Mouse (Mus musculus): Measurements from ENCODE around the gene Zfp280c.

DNA sequence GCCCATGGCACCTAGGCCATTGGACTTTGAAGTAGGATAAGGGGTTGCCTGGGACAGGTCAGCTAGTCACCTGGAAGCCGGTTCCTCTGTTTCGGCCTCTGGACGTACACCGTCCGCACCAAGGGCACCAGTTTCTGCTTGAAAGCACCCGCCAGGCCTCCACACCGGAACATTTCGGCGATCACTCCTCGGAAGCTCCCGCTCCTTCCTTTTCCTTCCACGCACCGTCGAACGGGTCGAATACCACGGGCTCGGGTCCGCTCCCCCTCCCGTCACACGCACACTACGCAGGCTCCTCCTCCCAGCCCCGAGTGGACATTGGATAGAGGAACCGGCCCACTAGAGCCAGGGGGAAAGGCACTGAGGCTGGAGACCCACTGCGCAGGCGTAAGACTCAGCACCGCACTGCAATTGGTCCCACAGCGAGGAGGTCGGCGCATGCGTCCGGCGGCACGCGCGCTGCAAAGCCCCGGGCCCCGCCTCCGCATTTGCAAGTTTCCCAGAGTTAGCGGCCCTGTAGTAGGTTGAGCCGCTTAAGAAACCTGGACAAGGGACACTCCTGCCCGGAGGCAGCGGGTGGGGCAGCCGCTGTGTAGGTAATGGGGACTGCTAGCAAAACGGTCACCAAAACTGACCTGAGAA lies 81.0 kb downstream of the Zfp280c start, which contains the start of gene Aifm1:
- no peak for TF ChIP-seq CTCF (IDR thresholded peaks at IDR 0.05; ENCODE audit: extremely low read depth, insufficient read depth, insufficient read length, insufficient replicate concordance)
- TF ChIP-seq POLR2A (IDR thresholded peaks at IDR 0.05; ENCODE audit: low read depth, low read length), result no peak
